Mouse (Mus musculus) forebrain, embryonic 13.5 days (tissue): ENCODE results near the gene Gm11568. TPM values are rescaled to one million over a fixed set of nuclear protein-coding genes. Genes with fewer than 3 reads are reported as not detected.

Source experiments
- polyA plus RNA-seq: library from polyadenylated mRNA; unstranded; fragments of >200 nt; fragmentation: Nextera tagmentation; extraction: Ambion mirVana; gene quantifications from 2 replicates; pipeline ENCODE4 v1.2.1, GENCODE M21; 2015

Gm11568 gene
- polyA plus RNA-seq, 1 experiment from 2014 or later = not detected

Other genes with a start within 250 kb of the Gm11568 start
- not detected in 2 replicates for gene Gm11937, start 247.7 kb upstream of the Gm11568 start, polyA plus RNA-seq
- gene Krtap2-4, start 243.1 kb upstream of the Gm11568 start, polyA plus RNA-seq = not detected in 2 replicates
- not detected in 2 replicates for gene Gm11562, start 237.5 kb upstream of the Gm11568 start, polyA plus RNA-seq
- gene Krtap4-1, start 229.7 kb upstream of the Gm11568 start, polyA plus RNA-seq = not detected in 2 replicates
- gene Krtap4-2, start 222.8 kb upstream of the Gm11568 start, polyA plus RNA-seq = not detected in 2 replicates
- gene Krtap4-7, start 213.8 kb upstream of the Gm11568 start, polyA plus RNA-seq = not detected in 2 replicates
- not detected in 2 replicates for gene Gm11555, start 207.7 kb upstream of the Gm11568 start, polyA plus RNA-seq
- gene Gm11563, start 199.0 kb upstream of the Gm11568 start, polyA plus RNA-seq = not detected in 2 replicates
- gene Krtap4-6, start 192.0 kb upstream of the Gm11568 start, polyA plus RNA-seq = not detected in 2 replicates
- gene Gm14190, start 167.2 kb upstream of the Gm11568 start, polyA plus RNA-seq = not detected in 2 replicates
- gene Gm14180, start 123.6 kb upstream of the Gm11568 start, polyA plus RNA-seq = not detected in 2 replicates
- gene Gm11595, start 85.0 kb upstream of the Gm11568 start, polyA plus RNA-seq = not detected in 2 replicates
- not detected in 2 replicates for gene Krtap4-8, start 77.2 kb upstream of the Gm11568 start, polyA plus RNA-seq
- gene Krtap4-9, start 72.7 kb upstream of the Gm11568 start, polyA plus RNA-seq = not detected in 2 replicates
- not detected in 2 replicates for gene Gm11596, start 64.5 kb upstream of the Gm11568 start, polyA plus RNA-seq
- gene Gm11569, start 59.0 kb upstream of the Gm11568 start, polyA plus RNA-seq = not detected in 2 replicates
- not detected in 2 replicates for gene Gm11554, start 53.5 kb upstream of the Gm11568 start, polyA plus RNA-seq
- not detected in 2 replicates for gene Krtap4-13, start 48.0 kb upstream of the Gm11568 start, polyA plus RNA-seq
- not detected in 2 replicates for gene Gm11564, start 42.3 kb upstream of the Gm11568 start, polyA plus RNA-seq
- not detected in 2 replicates for gene 2300003K06Rik, start 19.9 kb upstream of the Gm11568 start, polyA plus RNA-seq
- not detected in 2 replicates for gene Krtap4-16, start 6.3 kb upstream of the Gm11568 start, polyA plus RNA-seq
- not detected in 2 replicates for gene Gm11559, start 6.6 kb downstream of the Gm11568 start, polyA plus RNA-seq
- gene Krtap9-1, start 15.5 kb downstream of the Gm11568 start, polyA plus RNA-seq = not detected in 2 replicates
- not detected in 2 replicates for gene Gm11567, start 21.3 kb downstream of the Gm11568 start, polyA plus RNA-seq
- not detected in 2 replicates for gene Krtap31-1, start 50.0 kb downstream of the Gm11568 start, polyA plus RNA-seq
- not detected in 2 replicates for gene Gm11565, start 56.8 kb downstream of the Gm11568 start, polyA plus RNA-seq
- not detected in 2 replicates for gene Krtap31-2, start 78.4 kb downstream of the Gm11568 start, polyA plus RNA-seq
- gene Krtap9-5, start 90.6 kb downstream of the Gm11568 start, polyA plus RNA-seq = not detected in 2 replicates
- not detected in 2 replicates for gene Krtap29-1, start 121.1 kb downstream of the Gm11568 start, polyA plus RNA-seq
- not detected in 2 replicates for gene Krtap16-1, start 128.7 kb downstream of the Gm11568 start, polyA plus RNA-seq
- not detected in 2 replicates for gene Krtap17-1, start 136.1 kb downstream of the Gm11568 start, polyA plus RNA-seq
- gene Krt33a, start 158.3 kb downstream of the Gm11568 start, polyA plus RNA-seq = not detected in 2 replicates
- not detected in 2 replicates for gene Krt33b, start 172.0 kb downstream of the Gm11568 start, polyA plus RNA-seq
- not detected in 2 replicates for gene Krt34, start 183.6 kb downstream of the Gm11568 start, polyA plus RNA-seq
- not detected in 2 replicates for gene Krt31, start 192.6 kb downstream of the Gm11568 start, polyA plus RNA-seq
- gene Krt32, start 230.3 kb downstream of the Gm11568 start, polyA plus RNA-seq = not detected in 2 replicates
- not detected in 2 replicates for gene Krt35, start 238.3 kb downstream of the Gm11568 start, polyA plus RNA-seq
- not detected in 2 replicates for gene Krt36, start 247.7 kb downstream of the Gm11568 start, polyA plus RNA-seq